Mouse (Mus musculus) midbrain, embryonic 13.5 days (tissue): Measurements from ENCODE around the gene Uba5. TPM values are rescaled to one million over a fixed set of nuclear protein-coding genes. Genes with fewer than 3 reads are reported as not detected.
A peak's percentile ranks its signal among the peaks of the same experiment; 100 is the strongest.

Experiments
- ATAC-seq: fragments of 200-750 bp; cut with Nextera tagmentation; 2 replicates; pipeline ENCODE4 v1.8.0; 2017; ENCODE audit warnings: mild to moderate bottlenecking, moderate TSS enrichment, moderate library complexity
- H3K27ac ChIP-seq: fragments of 300-500 bp; sonication (generic); 2 replicates; pipeline ENCODE4 v1.5.1; 2015; ENCODE audit warnings: inconsistent platforms, mild to moderate bottlenecking, moderate library complexity
- H3K27me3 ChIP-seq: fragments of 300-500 bp; sonication (generic); 2 replicates; pipeline ENCODE4 v1.6.1; 2015; ENCODE audit warnings: mild to moderate bottlenecking, inconsistent platforms
- H3K36me3 ChIP-seq: fragments of 300-500 bp; sonication (generic); 2 replicates; pipeline ENCODE4 v1.6.1; 2015; ENCODE audit warnings: mild to moderate bottlenecking, inconsistent platforms
- H3K4me1 ChIP-seq: fragments of 300-500 bp; sonication (generic); replicated peaks from 2 replicates; pipeline ENCODE4 v1.6.1; 2015; ENCODE audit warnings: inconsistent platforms
- H3K4me2 ChIP-seq: fragments of 300-500 bp; sonication (generic); replicated peaks from 2 replicates; pipeline ENCODE4 v1.6.1; 2015; ENCODE audit warnings: moderate library complexity, mild to moderate bottlenecking, inconsistent platforms
- H3K4me3 ChIP-seq: fragments of 300-500 bp; sonication (generic); replicated peaks from 2 replicates; pipeline ENCODE4 v1.5.1; 2015; ENCODE audit warnings: mild to moderate bottlenecking, inconsistent platforms
- H3K9ac ChIP-seq: fragments of 300-500 bp; sonication (generic); replicated peaks from 2 replicates; pipeline ENCODE4 v1.6.1; 2015; ENCODE audit warnings: mild to moderate bottlenecking, inconsistent platforms
- H3K9me3 ChIP-seq: fragments of 300-500 bp; sonication (generic); 2 replicates; pipeline ENCODE4 v1.6.1; 2016; ENCODE audit warnings: mild to moderate bottlenecking, inconsistent platforms
- WGBS: fragments of 180-500 bp; shearing (Covaris S2); methylation state at CpG from one replicate; pipeline ENCODE4 v1.1.7; 2015; 5-methylcytosine and 5-hydroxymethylcytosine counted together
- polyA plus RNA-seq: library from polyadenylated mRNA; unstranded; fragments of >200 nt; fragmentation: Nextera tagmentation; extraction: Ambion mirVana; gene quantifications from 2 replicates; pipeline ENCODE4 v1.2.1, GENCODE M21; 2015

Uba5 gene
- polyA plus RNA-seq, 1 experiment from 2014 or later = 66.0 TPM

DNA sequence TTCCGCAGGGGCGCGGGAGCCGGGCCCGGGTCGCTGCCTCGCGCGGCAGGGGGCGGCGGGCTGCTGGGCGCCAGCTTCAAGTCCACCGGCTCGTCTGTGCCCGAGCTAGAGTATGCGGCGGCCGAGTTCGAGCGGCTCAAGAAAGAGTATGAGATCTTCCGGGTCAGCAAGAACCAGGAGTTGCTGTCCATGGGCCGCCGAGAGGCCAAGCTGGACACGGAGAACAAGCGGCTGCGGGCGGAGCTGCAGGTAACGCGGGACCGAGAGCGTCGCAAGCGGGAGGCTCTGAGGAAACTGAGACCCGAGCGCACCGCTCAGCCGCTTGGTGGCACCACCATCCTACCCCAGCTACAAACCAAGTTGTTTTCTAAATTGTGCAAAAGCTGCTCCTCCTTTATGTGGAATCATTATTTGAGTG lies 60.0 kb downstream of the Uba5 start:
- Histone ChIP-seq H3K27ac (peak overlapping the region; percentile 78), H3K9ac (peak overlapping the region; percentile 65), H3K4me3 (peak overlapping the region; percentile 56), H3K36me3 (no peaks in the 10 kb centered on the region), H3K27me3 (peaks cover 8% of the 10 kb centered on the region), H3K9me3 (no peaks in the 10 kb centered on the region), H3K4me2 (peak overlapping the region; percentile 70), H3K4me1 (peaks cover 19% of the 10 kb centered on the region)
- WGBS = under 1% methylated on average over 37 of the region's 37 CpGs
- no peak; the same call in 1 of the 2 replicates for ATAC-seq

- 2% methylated on average over 55 of the region's 55 CpGs for WGBS
- Histone ChIP-seq H3K4me2 (peak within 1 kb of the TSS; percentile 70), H3K4me3 (peak within 1 kb of the TSS; percentile 56), H3K36me3 (no peaks in the 10 kb centered on the region), H3K27ac (peak within 1 kb of the TSS; percentile 78), H3K27me3 (peaks cover 13% of the 10 kb centered on the region), H3K4me1 (peaks cover 19% of the 10 kb centered on the region), H3K9me3 (no peaks in the 10 kb centered on the region), H3K9ac (peak within 1 kb of the TSS; percentile 65)
- peak; percentile 96 for ATAC-seq
Observed at GRCm38 (mm10) chr9:104001921-104002859, 60.7 kb downstream of the Uba5 start, which contains the start of gene Nphp3. Gene Nphp3 (plus strand): TSS chr9:104002544.

- no peak for ATAC-seq
Observed at GRCm38 (mm10) chr9:104000601-104001000, 62.3 kb downstream of the Uba5 start.

More at GRCm38 (mm10) chr9:104000601-104001000, 62.3 kb downstream of the Uba5 start:
- Histone ChIP-seq H3K27ac (no peak overlapping the region), H3K4me3 (no peak overlapping the region), H3K4me1 (peaks cover 19% of the 10 kb centered on the region), H3K4me2 (no peak overlapping the region), H3K9me3 (no peaks in the 10 kb centered on the region), H3K27me3 (peaks cover 18% of the 10 kb centered on the region), H3K36me3 (no peaks in the 10 kb centered on the region), H3K9ac (no peak overlapping the region)
- 65% methylated on average over 3 of the region's 3 CpGs for WGBS

Other genes with a start within 250 kb of the Uba5 start
- 2.8 and 3.3 TPM in 2 replicates for gene Nphp3, start 60.6 kb downstream of the Uba5 start, polyA plus RNA-seq
- not detected in 2 replicates for gene Gm28305, start 22.5 kb downstream of the Uba5 start, polyA plus RNA-seq
- 7.2 and 7.7 TPM in 2 replicates for gene Acad11, start 243 bp upstream of the Uba5 start, polyA plus RNA-seq
- 0.46 and 0.47 TPM in 2 replicates for gene Ackr4, start 63.8 kb upstream of the Uba5 start, polyA plus RNA-seq
- gene Dnajc13, start 199.8 kb upstream of the Uba5 start, polyA plus RNA-seq = 18.9 and 19.2 TPM in 2 replicates